Mouse (Mus musculus): ENCODE measurements around the gene Carf. TPM values are rescaled to one million over a fixed set of nuclear protein-coding genes. Genes with fewer than 3 reads are reported as not detected.
"Not testable (repeated sequence)": the region's sequence is repeated elsewhere in the genome, so short reads cannot be mapped to it uniquely, and the experiment has no call there.

Carf gene
- polyA plus RNA-seq, 1 experiment from 2014 or later: 7.6 TPM

- ATAC-seq (ENCODE audit: insufficient number of reproducible peaks, insufficient read depth, low FRiP score, low TSS enrichment, low read depth): no peak
- WGBS: 71% methylated on average over 7 of the region's 7 CpGs
- H3K9ac ChIP-seq (replicated peaks): no peak overlapping the region
- H3K4me3 ChIP-seq (replicated peaks): no peak overlapping the region
- H3K27ac ChIP-seq: no peak overlapping the region
- no peaks in the 10 kb centered on the region for H3K27me3 ChIP-seq
- 0 out of 2 replicates have a peak, but pooled peaks cover 2% of the 10 kb centered on the region for H3K9me3 ChIP-seq
- H3K4me1 ChIP-seq (replicated peaks): no peaks in the 10 kb centered on the region
- peaks cover 10% of the 10 kb centered on the region for H3K36me3 ChIP-seq
- no peak overlapping the region for H3K4me2 ChIP-seq
Measured at GRCm38 (mm10) chr1:60117721-60118455, 19.8 kb downstream of the Carf start.

DNA sequence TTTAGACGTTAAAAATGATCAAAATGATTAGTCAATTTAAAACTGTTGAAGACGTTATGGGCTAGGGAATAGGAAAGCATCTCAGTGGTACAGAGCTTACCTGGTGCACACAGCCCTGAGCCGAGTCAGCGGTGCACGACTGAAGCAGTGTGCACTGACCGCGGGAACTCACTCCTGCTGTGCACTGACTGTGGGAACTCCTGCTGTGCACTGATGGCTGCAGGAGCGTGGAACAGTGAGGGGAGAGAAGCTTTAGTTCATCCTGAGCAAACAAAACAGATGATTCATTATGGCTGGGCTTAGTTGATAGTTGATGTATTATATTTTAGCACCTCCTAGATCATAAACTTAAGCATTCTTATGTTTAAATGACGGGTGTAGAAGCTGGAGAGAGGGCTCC, 39.3 kb downstream of the Carf start:
- no peak for ATAC-seq (ENCODE audit: insufficient number of reproducible peaks, insufficient read depth, low FRiP score, low TSS enrichment, low read depth)
- Histone ChIP-seq H3K27me3 (no peaks in the 10 kb centered on the region), H3K4me1 (replicated peaks) (no peaks in the 10 kb centered on the region), H3K36me3 (peaks cover 14% of the 10 kb centered on the region), H3K4me3 (replicated peaks) (no peak overlapping the region), H3K4me2 (no peak overlapping the region), H3K9ac (replicated peaks) (no peak overlapping the region), H3K9me3 (no peaks in the 10 kb centered on the region), H3K27ac (no peak overlapping the region)
- 55% methylated on average over 9 of the region's 9 CpGs for WGBS

DNA sequence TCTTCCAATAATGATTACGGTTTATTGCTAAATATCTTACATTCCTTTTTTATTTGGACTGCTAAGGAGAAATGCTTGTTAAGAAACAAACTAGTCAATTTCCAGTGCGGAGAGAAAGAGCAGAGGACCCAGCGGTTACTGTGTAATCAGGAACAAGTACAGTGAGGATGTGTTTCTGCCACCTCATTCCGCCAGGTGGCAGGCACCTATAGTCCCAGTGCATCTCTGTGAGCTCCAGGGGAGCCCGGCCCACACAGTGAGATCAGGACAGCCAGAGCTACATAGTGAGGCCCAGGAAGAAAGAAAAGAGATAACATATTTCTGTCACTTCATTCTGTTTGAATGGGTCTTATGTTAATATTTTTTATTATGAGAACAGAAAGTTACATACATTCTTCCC, 54.7 kb downstream of the Carf start:
- no peaks in the 10 kb centered on the region for H3K9me3 ChIP-seq
- H3K27me3 ChIP-seq: no peaks in the 10 kb centered on the region
- no peak for ATAC-seq (ENCODE audit: insufficient number of reproducible peaks, insufficient read depth, low FRiP score, low TSS enrichment, low read depth)
- no peak overlapping the region for H3K4me3 ChIP-seq (replicated peaks)
- 63% methylated on average over 5 of the region's 5 CpGs for WGBS
- peaks cover 6% of the 10 kb centered on the region; the same call in 1 of the 2 replicates for H3K36me3 ChIP-seq
- no peaks in the 10 kb centered on the region for H3K4me1 ChIP-seq (replicated peaks)
- H3K4me2 ChIP-seq: no peak overlapping the region
- no peak overlapping the region for H3K9ac ChIP-seq (replicated peaks)
- H3K27ac ChIP-seq: no peak overlapping the region

DNA sequence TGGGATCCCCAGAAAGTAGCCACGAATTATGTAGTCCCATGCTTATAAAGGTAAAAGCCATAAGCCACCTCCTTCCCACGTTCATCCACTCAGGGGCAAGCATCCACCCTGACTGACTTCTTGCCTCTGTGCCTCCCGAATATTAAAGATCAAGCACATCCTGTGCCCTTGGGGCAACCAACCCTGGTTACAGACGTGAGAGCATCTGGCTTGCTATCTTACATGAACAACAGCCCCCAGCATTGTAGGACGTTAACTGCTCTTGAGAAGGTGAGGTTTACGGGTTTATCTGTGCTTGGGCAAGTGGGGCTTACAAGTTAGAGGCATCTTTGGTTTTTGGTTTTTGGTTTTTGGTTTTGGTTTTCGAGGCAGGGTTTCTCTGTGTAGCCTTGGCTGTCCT, 58.6 kb downstream of the Carf start:
- Histone ChIP-seq H3K4me3 (replicated peaks) (no peak overlapping the region), H3K9ac (replicated peaks) (no peak overlapping the region), H3K4me1 (replicated peaks) (peaks cover 5% of the 10 kb centered on the region), H3K4me2 (no peak overlapping the region), H3K36me3 (no peaks in the 10 kb centered on the region), H3K27ac (no peak overlapping the region), H3K27me3 (no peaks in the 10 kb centered on the region), H3K9me3 (no peaks in the 10 kb centered on the region)
- ATAC-seq (ENCODE audit: insufficient number of reproducible peaks, insufficient read depth, low FRiP score, low TSS enrichment, low read depth): no peak
- WGBS: 73% methylated on average over 7 of the region's 7 CpGs

DNA sequence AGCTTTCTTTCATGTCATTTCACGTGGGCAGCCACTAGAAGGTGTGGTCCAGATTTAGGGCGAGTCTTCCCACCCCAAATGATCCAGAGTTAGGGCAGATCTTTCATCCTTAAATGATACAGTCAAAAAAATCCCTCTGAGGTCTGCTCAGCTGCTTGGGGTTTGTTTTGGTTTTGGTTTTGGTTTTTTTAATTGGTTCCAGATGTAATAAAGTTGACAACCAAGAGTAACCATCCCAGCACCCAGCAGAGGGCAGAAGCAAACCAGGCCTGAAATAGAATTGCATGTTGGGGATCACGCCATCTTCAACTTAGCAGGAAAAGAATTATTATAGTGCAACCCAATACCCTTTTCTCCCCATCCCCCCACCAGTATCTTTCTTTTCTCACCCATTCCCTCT, 60.4 kb downstream of the Carf start:
- Histone ChIP-seq H3K27ac (peak overlapping the region; percentile 35; the same call in 1 of the 2 replicates), H3K27me3 (no peaks in the 10 kb centered on the region), H3K9ac (replicated peaks) (no peak overlapping the region), H3K4me1 (replicated peaks) (peaks cover 5% of the 10 kb centered on the region), H3K36me3 (no peaks in the 10 kb centered on the region), H3K9me3 (no peaks in the 10 kb centered on the region), H3K4me2 (no peak overlapping the region), H3K4me3 (replicated peaks) (no peak overlapping the region)
- no peak for ATAC-seq (ENCODE audit: insufficient number of reproducible peaks, insufficient read depth, low FRiP score, low TSS enrichment, low read depth)
- 28% methylated on average over 3 of the region's 3 CpGs for WGBS

DNA sequence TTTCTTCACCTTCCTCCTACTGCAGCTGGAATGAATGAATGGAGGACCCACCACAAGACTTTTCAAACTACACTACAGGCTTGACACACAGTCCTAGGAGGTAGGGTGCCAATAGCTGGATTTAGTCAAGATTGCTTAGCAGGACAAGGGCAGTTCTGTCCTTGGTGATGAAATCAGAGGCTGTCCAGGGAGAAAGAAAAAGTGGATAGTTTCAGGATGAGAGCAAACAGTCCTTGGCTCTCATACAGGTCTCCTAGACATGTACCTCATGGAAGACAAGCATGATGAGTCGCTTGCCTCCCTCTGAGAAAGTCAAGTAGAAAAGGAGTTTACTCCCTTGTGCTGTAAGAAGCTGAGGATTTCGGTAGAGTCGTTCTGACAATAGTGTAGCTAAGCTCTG, 65.6 kb downstream of the Carf start:
- H3K9ac ChIP-seq (replicated peaks): no peak overlapping the region
- H3K4me2 ChIP-seq: no peak overlapping the region
- WGBS: 82% methylated on average over 3 of the region's 3 CpGs
- no peak overlapping the region for H3K27ac ChIP-seq
- no peaks in the 10 kb centered on the region for H3K36me3 ChIP-seq
- H3K4me3 ChIP-seq (replicated peaks): no peak overlapping the region
- H3K9me3 ChIP-seq: no peaks in the 10 kb centered on the region
- H3K4me1 ChIP-seq (replicated peaks): no peaks in the 10 kb centered on the region
- H3K27me3 ChIP-seq: no peaks in the 10 kb centered on the region
- no peak for ATAC-seq (ENCODE audit: insufficient number of reproducible peaks, insufficient read depth, low FRiP score, low TSS enrichment, low read depth)

DNA sequence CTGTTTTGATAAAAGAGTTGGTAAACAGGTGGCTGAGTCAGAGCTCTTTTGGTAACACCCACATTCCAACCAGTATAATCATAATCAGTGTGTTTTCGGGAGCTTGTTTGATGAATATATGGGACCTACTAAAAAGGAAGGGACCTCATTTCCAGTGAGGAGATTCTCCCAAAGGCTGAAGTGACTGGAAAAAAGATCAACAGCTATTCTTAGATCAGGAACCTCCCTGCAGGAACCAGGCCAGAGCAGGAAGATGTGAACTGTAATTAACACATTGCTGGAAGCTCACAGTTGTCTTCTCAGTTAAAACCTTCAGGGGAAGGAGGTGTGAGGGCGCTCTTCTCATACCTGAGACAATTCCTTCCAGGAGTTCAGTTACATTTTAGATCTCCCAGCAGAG, 71.6 kb downstream of the Carf start:
- Histone ChIP-seq H3K4me3 (replicated peaks) (no peak overlapping the region), H3K4me1 (replicated peaks) (no peaks in the 10 kb centered on the region), H3K4me2 (no peak overlapping the region), H3K27ac (no peak overlapping the region), H3K27me3 (no peaks in the 10 kb centered on the region), H3K9me3 (no peaks in the 10 kb centered on the region), H3K9ac (replicated peaks) (no peak overlapping the region), H3K36me3 (no peaks in the 10 kb centered on the region)
- WGBS: 69% methylated on average over 2 of the region's 2 CpGs
- ATAC-seq (ENCODE audit: insufficient number of reproducible peaks, insufficient read depth, low FRiP score, low TSS enrichment, low read depth): no peak

- H3K9me3 ChIP-seq: no peaks in the 10 kb centered on the region
- no peaks in the 10 kb centered on the region for H3K4me1 ChIP-seq (replicated peaks)
- no peaks in the 10 kb centered on the region for H3K27me3 ChIP-seq
- no peak overlapping the region for H3K4me2 ChIP-seq
- WGBS: 73% methylated on average over 2 of the region's 2 CpGs
- no peak overlapping the region for H3K27ac ChIP-seq
- H3K4me3 ChIP-seq (replicated peaks): no peak overlapping the region
- no peak for ATAC-seq (ENCODE audit: insufficient number of reproducible peaks, insufficient read depth, low FRiP score, low TSS enrichment, low read depth)
- H3K36me3 ChIP-seq: no peaks in the 10 kb centered on the region
- H3K9ac ChIP-seq (replicated peaks): no peak overlapping the region
Measured at GRCm38 (mm10) chr1:60170251-60170650, 72.2 kb downstream of the Carf start.

DNA sequence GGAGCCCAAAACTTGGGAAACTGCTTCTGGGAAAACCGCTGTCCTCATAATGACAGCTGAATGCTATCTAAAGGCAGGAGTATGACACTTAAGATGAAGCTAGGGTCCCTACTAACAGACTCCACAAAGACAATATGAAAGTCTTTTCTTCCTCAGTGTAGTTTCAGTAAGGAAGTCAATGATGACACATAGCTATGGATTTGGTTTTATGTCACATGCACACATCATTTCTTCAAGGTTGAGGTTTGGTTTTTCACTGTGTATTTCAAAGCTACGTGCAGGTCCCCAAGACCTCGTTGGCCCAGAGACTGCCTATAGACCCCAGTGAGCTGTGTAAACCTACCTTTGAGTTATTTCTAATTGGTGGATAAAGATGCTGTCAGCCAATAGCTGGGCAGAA, 75.1 kb downstream of the Carf start:
- no peak overlapping the region for H3K9ac ChIP-seq (replicated peaks)
- H3K4me2 ChIP-seq: no peak overlapping the region
- 82% methylated on average over 3 of the region's 3 CpGs for WGBS
- ATAC-seq (ENCODE audit: insufficient number of reproducible peaks, insufficient read depth, low FRiP score, low TSS enrichment, low read depth): no peak
- H3K27ac ChIP-seq: no peak overlapping the region
- no peaks in the 10 kb centered on the region for H3K4me1 ChIP-seq (replicated peaks)
- H3K9me3 ChIP-seq: no peaks in the 10 kb centered on the region
- no peaks in the 10 kb centered on the region for H3K27me3 ChIP-seq
- H3K4me3 ChIP-seq (replicated peaks): no peak overlapping the region
- H3K36me3 ChIP-seq: no peaks in the 10 kb centered on the region

DNA sequence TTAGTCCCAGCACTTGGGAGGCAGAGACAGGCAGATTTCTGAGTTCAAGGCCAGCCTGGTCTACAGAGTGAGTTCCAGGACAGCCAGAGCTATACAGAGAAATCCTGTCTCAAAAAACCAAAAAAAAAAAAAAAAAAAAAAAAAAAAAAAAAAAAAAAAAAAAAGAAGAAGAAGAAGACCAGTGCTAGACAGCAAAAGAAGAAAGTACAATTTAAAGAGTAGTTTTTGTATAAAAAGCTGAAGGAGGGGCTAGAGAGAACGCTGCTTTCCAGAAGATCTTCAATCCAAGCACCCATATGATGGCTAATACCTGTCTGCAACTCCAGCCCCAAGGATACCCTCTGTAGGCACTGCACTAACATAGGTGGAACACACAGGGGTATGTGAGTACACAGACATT, 79.8 kb downstream of the Carf start:
- H3K4me2 ChIP-seq; ATAC-seq (ENCODE audit: insufficient number of reproducible peaks, insufficient read depth, low FRiP score, low TSS enrichment, low read depth); H3K27me3 ChIP-seq; H3K27ac ChIP-seq; H3K9me3 ChIP-seq; H3K4me1 ChIP-seq (replicated peaks); H3K36me3 ChIP-seq; H3K9ac ChIP-seq (replicated peaks); H3K4me3 ChIP-seq (replicated peaks): not testable (repeated sequence)
- 92% methylated on average over 1 of the region's 1 CpGs for WGBS

- Histone ChIP-seq H3K4me3 (replicated peaks) (peak overlapping the region; percentile 81), H3K9ac (replicated peaks) (peak overlapping the region; percentile 31; the same call in 1 of the 2 replicates), H3K36me3 (no peaks in the 10 kb centered on the region), H3K4me2 (peak overlapping the region; percentile 63), H3K4me1 (replicated peaks) (0 out of 2 replicates have a peak, but pooled peaks cover 8% of the 10 kb centered on the region), H3K9me3 (no peaks in the 10 kb centered on the region), H3K27ac (peak overlapping the region; percentile 97; the same call in 1 of the 2 replicates), H3K27me3 (no peaks in the 10 kb centered on the region)
- ATAC-seq (ENCODE audit: insufficient number of reproducible peaks, insufficient read depth, low FRiP score, low TSS enrichment, low read depth): no peak
- 22% methylated on average over 4 of the region's 4 CpGs for WGBS
Measured at GRCm38 (mm10) chr1:60179376-60179775, 81.3 kb downstream of the Carf start.

Measured in limb, embryonic 12.5 days (tissue).